Mouse (Mus musculus): ENCODE data around the gene Etnk2. TPM values are rescaled to one million over a fixed set of nuclear protein-coding genes. Genes with fewer than 3 reads are reported as not detected.

Gene Etnk2
- polyA plus RNA-seq, 1 experiment from 2014 or later: 4.3 TPM

- H3K36me3 ChIP-seq: no peaks in the 10 kb centered on the region
- H3K27me3 ChIP-seq: peaks cover 47% of the 10 kb centered on the region
- no peak overlapping the region for H3K4me2 ChIP-seq
- no peaks in the 10 kb centered on the region for H3K9me3 ChIP-seq (replicated peaks)
- H3K4me3 ChIP-seq (replicated peaks): no peak overlapping the region
- H3K9ac ChIP-seq: no peak overlapping the region
- no peak for ATAC-seq (ENCODE audit: low read depth)
- DNase-seq: no peak
- H3K27ac ChIP-seq: no peak overlapping the region
- 47% methylated on average over 3 of the region's 3 CpGs for WGBS (ENCODE audit: insufficient replicate concordance)
- peaks cover 57% of the 10 kb centered on the region for H3K4me1 ChIP-seq (replicated peaks)
Measured at GRCm38 (mm10) chr1:133419178-133419834, 55.9 kb downstream of the Etnk2 start.

- ATAC-seq (ENCODE audit: low read depth) (no peak), DNase-seq (no peak)
- Histone ChIP-seq H3K4me1 (replicated peaks) (peaks cover 49% of the 10 kb centered on the region), H3K9me3 (replicated peaks) (no peaks in the 10 kb centered on the region), H3K9ac (no peak overlapping the region), H3K36me3 (no peaks in the 10 kb centered on the region), H3K27ac (no peak overlapping the region), H3K4me3 (replicated peaks) (no peak overlapping the region), H3K4me2 (no peak overlapping the region), H3K27me3 (peaks cover 59% of the 10 kb centered on the region)
- 62% methylated on average over 3 of the region's 3 CpGs for WGBS (ENCODE audit: insufficient replicate concordance)
Measured at GRCm38 (mm10) chr1:133420491-133420890, 57.1 kb downstream of the Etnk2 start.

GRCm38 (mm10) chr1:133421061-133421460 is 57.7 kb downstream of the Etnk2 start:
- Histone ChIP-seq H3K27ac (no peak overlapping the region), H3K36me3 (no peaks in the 10 kb centered on the region), H3K4me2 (no peak overlapping the region), H3K9me3 (replicated peaks) (no peaks in the 10 kb centered on the region), H3K4me1 (replicated peaks) (peaks cover 45% of the 10 kb centered on the region), H3K27me3 (peaks cover 64% of the 10 kb centered on the region), H3K4me3 (replicated peaks) (no peak overlapping the region), H3K9ac (no peak overlapping the region)
- WGBS (ENCODE audit: insufficient replicate concordance): 51% methylated on average over 2 of the region's 2 CpGs
- ATAC-seq (ENCODE audit: low read depth) (no peak), DNase-seq (no peak)

- H3K4me3 ChIP-seq (replicated peaks): peak overlapping the region; percentile 62
- H3K9ac ChIP-seq: no peak overlapping the region
- peaks cover 65% of the 10 kb centered on the region for H3K27me3 ChIP-seq
- peaks cover 37% of the 10 kb centered on the region for H3K4me1 ChIP-seq (replicated peaks)
- ATAC-seq (ENCODE audit: low read depth) (no peak), DNase-seq (no peak)
- H3K36me3 ChIP-seq: no peaks in the 10 kb centered on the region
- H3K27ac ChIP-seq: no peak overlapping the region
- H3K4me2 ChIP-seq: peak overlapping the region; percentile 66
- 49% methylated on average over 16 of the region's 16 CpGs for WGBS (ENCODE audit: insufficient replicate concordance)
- no peaks in the 10 kb centered on the region for H3K9me3 ChIP-seq (replicated peaks)
Measured at GRCm38 (mm10) chr1:133421975-133422570, 58.7 kb downstream of the Etnk2 start.

GRCm38 (mm10) chr1:133422615-133423161 is 59.3 kb downstream of the Etnk2 start:
- no peak for DNase-seq
- H3K36me3 ChIP-seq: no peaks in the 10 kb centered on the region
- H3K4me2 ChIP-seq: peak overlapping the region; percentile 66
- WGBS (ENCODE audit: insufficient replicate concordance): 4% methylated on average over 29 of the region's 29 CpGs
- H3K4me1 ChIP-seq (replicated peaks): peaks cover 30% of the 10 kb centered on the region
- peak overlapping the region; percentile 62 for H3K4me3 ChIP-seq (replicated peaks)
- peak overlapping the region; percentile 68 for H3K9ac ChIP-seq
- ATAC-seq (ENCODE audit: low read depth): no peak
- no peaks in the 10 kb centered on the region for H3K9me3 ChIP-seq (replicated peaks)
- no peak overlapping the region for H3K27ac ChIP-seq
- H3K27me3 ChIP-seq: peaks cover 65% of the 10 kb centered on the region

GRCm38 (mm10) chr1:133423166-133423542 is 59.8 kb downstream of the Etnk2 start:
- peak overlapping the region; percentile 62 for H3K4me3 ChIP-seq (replicated peaks)
- H3K36me3 ChIP-seq: no peaks in the 10 kb centered on the region
- peak overlapping the region; percentile 66 for H3K4me2 ChIP-seq
- 0 out of 2 replicates have a peak overlapping the region, but pooled peaks have one; percentile 13 for H3K27ac ChIP-seq
- H3K27me3 ChIP-seq: peaks cover 65% of the 10 kb centered on the region
- DNase-seq: no peak
- H3K9me3 ChIP-seq (replicated peaks): no peaks in the 10 kb centered on the region
- WGBS (ENCODE audit: insufficient replicate concordance): under 1% methylated on average over 31 of the region's 31 CpGs
- peak; percentile 26; the same call in 1 of the 2 replicates for ATAC-seq (ENCODE audit: low read depth)
- H3K9ac ChIP-seq: peak overlapping the region; percentile 68
- H3K4me1 ChIP-seq (replicated peaks): peaks cover 26% of the 10 kb centered on the region

- Histone ChIP-seq H3K9me3 (replicated peaks) (no peaks in the 10 kb centered on the region), H3K9ac (peak within 1 kb of the TSS; percentile 68), H3K4me2 (peak within 1 kb of the TSS; percentile 66), H3K36me3 (no peaks in the 10 kb centered on the region), H3K4me3 (replicated peaks) (peak within 1 kb of the TSS; percentile 62), H3K27ac (peak within 1 kb of the TSS; percentile 64), H3K4me1 (replicated peaks) (peaks cover 19% of the 10 kb centered on the region; the same call in 1 of the 2 replicates), H3K27me3 (peaks cover 65% of the 10 kb centered on the region)
- under 1% methylated on average over 115 of the region's 128 CpGs for WGBS (ENCODE audit: insufficient replicate concordance)
- no peak for DNase-seq
- peak; percentile 61 for ATAC-seq (ENCODE audit: low read depth)
Measured at GRCm38 (mm10) chr1:133423543-133424480, 60.4 kb downstream of the Etnk2 start, which contains the start of gene Sox13. Gene Sox13 (minus strand): TSS chr1:133424377.

GRCm38 (mm10) chr1:133424547-133425140 is 61.3 kb downstream of the Etnk2 start:
- Histone ChIP-seq H3K9me3 (replicated peaks) (0 out of 2 replicates have a peak, but pooled peaks cover 3% of the 10 kb centered on the region), H3K4me1 (replicated peaks) (peaks cover 15% of the 10 kb centered on the region; the same call in 1 of the 2 replicates), H3K4me2 (no peak overlapping the region), H3K27ac (no peak overlapping the region), H3K36me3 (no peaks in the 10 kb centered on the region), H3K9ac (no peak overlapping the region), H3K4me3 (replicated peaks) (no peak overlapping the region), H3K27me3 (peaks cover 61% of the 10 kb centered on the region)
- DNase-seq (no peak), ATAC-seq (ENCODE audit: low read depth) (0 out of 2 replicates have a peak, but pooled peaks have one; percentile 17)
- WGBS (ENCODE audit: insufficient replicate concordance): 43% methylated on average over 4 of the region's 4 CpGs
